Mouse (Mus musculus) left cerebral cortex, adult 9 months (tissue): ENCODE data around the gene Map2k5.

Experiments used
- DNase-seq, 2 experiments: peaks; one replicate each; pipeline ENCODE4 v3.0.0; 2022; ENCODE audit warnings: low spot score in 2 of 2

The Map2k5 gene

DNA sequence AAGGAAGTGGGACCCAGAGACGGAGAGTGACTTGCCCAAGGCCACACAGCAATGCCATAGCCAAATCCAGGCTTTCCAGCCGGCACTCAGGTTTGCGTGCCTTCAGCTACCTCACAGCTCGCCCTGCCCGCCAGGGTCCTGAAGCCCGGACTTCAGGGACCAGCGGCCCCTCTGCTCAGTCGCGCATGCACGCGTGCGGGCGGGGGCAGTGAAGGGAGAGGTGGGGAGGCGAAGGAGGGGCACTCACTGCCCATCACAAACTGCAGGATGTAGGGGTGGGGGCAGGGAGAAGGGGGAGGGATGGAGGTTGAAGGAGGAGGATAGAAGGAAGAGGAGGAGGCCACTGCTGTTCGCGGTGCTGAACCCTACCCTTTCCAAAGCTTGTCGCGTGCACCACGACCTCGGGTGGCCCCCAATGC, 230.8 kb downstream of the Map2k5 start:
- no peak for DNase-seq

DNA sequence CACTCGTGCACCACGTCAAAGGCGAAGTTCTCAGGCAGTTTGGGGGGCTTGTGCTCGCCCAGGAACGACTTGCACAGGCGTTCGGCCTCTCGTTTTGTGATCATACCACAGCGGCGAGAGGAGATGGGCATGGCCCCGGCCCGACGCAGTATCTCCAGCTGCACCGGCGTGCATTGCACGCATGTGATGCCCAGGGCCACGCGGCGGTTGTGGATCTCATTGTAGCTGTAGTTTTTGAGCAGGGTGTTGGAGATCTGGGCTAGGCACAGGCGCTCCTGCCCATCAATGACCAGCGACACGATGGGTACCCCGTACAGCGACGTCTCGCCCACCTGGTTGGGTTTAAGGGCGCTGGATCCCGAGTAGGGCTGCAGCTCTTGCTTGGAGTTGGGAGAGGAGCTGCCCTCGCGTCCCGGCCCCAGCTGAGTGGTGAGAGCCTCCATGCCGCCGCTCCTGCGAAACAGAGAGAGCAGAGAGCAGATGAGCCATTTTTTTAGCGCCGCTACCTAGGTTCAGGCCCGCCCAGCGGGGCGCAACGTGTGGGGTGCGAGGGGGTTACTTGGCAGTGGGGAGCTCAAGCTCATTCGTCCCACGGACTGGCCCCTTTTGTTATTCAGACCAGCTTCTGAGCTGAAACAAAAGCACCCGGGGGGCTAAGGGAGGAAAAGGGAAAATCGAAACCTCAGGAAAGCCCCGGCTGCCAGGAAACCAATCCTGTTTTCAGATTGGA, 231.4 kb downstream of the Map2k5 start:
- DNase-seq: no peak

DNA sequence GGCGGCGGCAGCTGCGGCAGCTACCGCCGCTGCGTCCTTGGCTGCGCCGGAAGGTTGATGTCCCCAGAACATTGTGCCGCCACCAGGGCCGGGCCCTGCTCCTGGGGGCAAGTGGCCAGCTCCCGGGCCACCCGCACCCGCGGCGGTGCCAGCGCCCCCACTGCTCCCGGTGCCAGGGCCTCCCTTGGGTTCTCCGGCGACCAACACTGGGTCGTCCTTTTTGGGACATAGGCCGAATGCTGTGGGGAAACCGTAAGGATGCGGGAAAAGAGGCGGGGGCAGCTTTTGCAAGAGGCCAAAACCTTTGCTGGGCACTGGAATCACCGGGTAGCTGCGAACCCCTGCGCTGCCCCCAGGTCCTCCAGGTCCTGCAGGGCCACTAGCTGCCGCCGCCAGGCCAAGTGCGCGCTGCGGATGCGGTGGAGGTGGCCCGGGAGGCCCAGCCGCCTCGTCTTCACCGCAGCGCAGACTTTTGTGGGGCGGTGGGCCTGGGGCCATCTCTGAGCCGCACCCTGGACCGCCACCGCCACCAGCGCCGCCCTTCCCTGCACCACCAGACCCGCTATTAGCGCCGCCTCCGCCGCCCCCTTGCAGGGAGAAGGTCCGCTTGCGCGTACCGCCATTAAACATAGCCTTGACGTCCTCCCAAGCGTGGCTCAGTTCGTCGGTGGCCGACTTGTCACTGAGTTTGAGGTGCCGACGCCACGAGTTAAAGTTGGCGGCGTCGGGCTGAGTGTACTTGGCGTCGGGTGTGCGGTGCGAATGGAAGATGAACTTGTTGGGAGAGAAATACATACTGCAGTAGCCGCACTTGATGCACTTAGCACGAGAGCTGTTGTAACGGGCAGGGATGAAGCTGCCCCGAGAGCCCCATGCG, 232.2 kb downstream of the Map2k5 start:
- no peak for DNase-seq

DNA sequence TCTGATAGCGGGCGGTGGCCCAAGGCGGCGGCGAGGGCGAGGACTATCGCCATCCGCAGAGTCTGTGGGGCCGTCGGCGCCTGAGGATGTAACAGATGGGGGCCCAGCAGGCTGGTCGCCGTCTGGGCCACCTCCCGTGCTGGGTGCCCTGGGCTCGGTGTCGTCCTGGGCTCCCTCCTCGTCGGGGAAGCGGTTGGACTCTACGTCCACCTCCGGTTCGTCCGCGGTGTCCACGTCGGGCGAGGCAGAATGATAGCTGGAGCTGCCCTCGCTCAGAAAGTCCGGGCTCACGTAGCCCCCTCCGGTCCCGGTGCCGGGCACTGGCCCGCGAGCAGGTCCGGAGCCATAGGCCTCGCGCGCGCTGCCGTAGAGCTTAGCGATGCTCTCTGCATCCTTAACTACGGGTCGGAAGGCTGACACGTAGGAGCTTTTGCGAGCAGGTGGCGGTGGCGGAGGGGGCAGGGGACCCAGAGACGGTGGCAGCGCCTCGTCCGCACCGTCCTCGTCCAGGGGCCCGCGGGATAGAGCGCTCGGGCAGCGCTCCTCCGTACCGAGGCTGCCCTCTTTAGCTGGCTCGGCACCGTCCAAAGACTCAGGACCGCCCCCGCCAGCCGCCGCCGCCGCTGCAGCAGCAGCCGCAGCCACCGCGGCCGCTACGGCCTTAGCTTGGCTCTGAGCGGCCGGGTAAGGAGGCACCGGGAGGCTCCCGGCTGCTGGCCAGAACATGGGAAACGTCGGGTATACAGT, 233.0 kb downstream of the Map2k5 start:
- no peak for DNase-seq

DNA sequence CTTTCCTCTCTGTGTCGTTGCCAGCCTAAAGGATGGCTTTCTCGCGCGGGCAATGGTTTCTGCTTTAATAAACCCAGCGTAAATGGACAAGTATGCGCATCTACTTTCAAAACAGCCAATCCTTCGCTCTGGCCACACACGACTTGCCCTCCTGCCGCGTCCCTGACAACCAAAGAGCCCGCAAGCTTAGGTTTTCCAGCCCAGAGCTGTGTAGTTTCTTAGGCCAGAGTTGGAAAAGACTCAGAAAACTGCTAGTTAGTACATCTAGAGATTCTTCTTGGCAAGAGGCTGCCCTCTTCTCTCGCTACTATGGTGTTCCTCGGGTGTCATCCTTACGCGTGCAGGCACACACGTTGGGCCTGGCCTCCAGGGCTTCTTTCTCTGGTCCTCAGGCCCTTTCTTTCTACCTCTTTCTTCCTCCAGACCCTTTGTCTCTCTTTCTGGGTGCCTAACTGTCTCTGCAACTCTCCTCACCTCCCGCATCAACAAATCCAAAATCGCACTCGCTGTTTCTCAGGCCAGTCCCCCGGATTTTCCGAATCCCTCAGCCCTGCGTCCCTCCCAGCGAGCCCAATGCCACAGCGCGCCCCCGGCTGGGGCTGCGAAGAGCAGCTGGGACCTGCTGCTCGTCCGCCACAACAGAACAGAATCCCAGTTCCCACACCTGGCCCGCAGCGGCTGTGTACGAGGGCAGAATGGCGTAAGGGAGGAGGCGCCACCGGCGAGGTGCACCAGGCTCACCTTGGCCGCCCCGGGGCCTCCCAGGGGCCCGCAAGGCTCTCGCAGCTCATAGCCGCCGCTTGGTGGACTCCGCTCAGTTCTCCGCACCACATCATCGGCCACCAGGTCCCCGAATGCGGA, 233.8 kb downstream of the Map2k5 start:
- DNase-seq: no peak

DNA sequence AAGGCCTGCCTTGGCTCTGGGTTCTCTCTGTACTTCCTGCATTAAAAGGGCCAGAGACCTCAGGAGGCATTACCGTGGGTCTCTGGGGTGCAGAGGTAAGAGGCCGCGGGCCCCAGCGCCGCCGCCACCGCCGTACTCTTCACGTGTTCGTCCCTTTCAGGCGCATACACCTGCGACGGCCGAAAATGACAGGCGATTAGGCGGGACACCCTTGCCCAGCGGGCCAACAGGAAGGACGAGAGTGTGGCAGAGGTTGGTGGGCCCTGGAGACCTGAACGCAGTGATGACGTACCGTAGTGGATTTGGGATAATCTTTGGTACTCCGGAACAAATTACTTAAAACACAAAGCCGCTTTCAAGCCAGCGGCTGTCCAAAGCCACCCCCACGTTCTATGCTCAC, 234.5 kb downstream of the Map2k5 start:
- DNase-seq: no peak

DNA sequence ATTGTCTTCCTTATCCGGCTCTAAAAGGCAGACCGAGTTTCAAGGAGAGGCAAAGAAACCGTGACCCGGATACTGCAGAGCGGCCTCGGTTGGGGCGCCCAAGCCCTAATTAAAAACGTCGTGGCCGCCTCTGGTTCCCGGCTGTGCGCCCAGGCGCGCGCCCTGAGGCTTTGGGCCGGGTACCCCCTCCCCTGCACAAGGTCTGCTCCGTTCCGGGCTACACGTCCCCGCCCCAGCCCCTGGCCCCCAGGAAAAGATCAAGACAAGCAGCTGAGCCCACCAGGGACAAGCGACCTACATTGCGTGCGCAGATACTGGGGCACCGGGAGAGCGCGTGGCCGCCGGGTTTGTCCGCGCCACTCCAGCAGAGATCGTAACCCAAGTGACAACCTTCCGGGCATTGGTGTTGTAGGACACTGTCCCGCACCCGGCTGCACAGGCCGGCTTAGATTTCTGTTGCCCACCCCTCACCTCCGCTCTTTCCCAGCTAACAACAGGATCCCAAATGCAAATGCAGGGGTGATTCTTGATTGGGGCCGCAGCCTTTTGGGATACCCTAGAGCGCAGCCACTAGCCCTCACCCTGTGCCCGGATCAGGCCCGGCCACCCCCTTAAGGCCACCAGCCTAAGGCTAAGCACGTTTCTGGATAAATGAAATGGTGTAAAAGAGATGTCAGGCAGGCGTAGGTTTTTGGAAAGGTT, 235.2 kb downstream of the Map2k5 start:
- DNase-seq: no peak

DNA sequence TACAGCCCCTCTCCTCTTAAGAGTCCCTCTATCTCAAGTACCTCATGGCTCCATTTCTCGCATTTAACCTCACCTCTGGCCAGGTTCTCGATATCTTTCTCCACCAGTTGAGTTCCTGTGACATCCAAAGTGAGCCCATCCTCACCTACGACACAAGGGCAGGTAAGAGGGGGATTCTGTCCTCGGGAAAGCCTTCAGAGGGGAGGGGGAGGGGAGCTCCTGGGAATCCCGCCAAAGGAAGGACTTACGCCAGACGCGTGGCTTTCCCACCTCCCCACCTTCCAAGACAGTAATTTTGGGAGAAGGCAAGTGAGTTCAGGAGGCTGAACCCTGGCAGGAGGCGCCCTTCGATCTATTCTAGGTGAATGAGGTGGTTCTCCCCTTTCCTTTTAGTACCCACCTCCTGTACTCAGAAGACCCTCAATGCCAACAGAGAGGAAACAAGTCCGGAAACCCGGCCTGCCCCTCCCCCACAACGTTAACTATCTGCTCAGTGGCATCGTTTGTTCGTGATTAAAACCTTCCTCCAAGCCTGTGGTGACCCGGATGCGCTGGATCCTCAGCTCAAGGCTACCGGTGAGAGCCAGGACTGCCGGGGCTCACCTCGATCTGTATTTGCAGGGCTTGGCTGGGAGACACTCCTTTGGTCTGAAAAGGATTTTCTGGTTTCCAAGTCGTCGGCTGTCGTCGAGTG, 235.9 kb downstream of the Map2k5 start:
- no peak for DNase-seq

DNA sequence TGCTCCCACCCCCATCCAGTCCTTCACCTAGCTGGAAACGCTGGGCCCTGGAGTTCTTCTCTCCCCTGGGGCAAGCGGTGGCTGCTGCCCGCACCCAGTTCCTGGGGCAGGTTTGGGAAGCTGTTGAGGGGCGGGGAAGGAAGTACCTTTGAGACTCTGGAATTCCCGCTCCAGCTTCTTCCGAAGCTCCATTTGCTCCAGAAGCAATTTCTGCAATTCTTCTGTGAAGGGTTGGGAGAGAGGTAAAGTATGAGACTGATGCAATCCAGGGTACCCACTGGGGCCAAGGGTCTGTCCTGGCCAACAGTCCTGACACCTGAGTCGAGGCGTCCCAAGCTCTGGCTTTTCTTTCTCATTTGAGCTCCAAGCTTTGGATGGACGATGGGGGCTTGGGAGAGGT, 237.5 kb downstream of the Map2k5 start:
- DNase-seq: no peak

DNA sequence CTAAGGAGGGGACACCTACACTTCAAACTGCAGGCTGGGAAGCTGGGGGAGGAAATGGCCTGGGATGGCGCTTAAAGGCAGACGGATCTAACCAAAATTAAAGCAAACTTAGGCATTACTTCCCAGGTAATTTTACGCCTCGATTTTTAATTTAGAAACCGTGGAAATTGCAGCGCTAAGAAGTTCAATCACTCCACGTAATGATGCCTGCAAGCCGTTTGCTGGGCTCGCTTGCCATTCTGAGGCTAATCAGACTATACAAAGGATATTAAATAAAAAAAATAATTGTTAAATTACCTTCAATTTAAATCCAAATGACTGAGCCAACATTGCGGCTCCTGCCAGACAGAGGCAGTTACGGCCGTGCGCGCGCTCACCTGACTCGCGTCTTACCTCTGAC, 238.0 kb downstream of the Map2k5 start:
- DNase-seq: no peak

DNA sequence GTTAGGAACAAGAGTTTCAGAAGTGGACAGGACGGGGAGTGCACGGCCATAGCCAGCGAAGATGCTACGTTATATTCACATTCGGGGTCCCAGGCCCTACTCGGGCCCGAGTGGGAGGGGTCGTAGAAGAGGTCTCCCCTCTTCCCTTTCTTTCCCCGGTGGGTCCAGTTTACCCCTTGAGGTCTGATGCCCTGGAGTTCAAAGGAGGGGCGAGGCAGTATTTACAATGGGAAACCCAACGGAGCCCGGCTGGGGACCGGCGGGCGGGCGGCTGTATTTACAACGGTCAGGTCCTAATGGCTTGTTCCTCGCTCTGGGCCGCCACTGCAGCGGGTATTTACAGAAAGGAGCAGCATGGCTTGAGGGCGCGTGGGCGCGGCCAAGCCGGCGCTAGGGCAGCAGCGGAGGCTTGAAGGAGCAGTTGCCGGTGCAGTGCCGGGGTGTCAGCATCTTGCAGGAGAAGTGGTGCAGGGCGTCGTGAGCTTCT, 239.2 kb downstream of the Map2k5 start:
- no peak for DNase-seq

DNA sequence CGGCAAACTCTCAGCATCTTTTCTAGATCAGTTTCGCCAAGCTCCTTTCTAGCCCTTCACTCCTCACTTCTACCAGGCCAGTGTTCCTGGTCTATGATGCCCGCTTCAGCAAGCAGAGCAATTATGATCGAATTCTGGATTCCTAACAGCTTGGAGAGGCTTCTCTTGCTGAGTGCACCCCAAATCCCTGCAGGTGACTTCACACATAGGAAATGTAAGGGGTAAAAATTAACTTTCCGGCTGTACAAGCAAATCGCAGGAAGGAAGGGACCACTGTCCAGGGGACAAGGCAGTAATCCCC, 240.1 kb downstream of the Map2k5 start:
- DNase-seq: no peak

DNA sequence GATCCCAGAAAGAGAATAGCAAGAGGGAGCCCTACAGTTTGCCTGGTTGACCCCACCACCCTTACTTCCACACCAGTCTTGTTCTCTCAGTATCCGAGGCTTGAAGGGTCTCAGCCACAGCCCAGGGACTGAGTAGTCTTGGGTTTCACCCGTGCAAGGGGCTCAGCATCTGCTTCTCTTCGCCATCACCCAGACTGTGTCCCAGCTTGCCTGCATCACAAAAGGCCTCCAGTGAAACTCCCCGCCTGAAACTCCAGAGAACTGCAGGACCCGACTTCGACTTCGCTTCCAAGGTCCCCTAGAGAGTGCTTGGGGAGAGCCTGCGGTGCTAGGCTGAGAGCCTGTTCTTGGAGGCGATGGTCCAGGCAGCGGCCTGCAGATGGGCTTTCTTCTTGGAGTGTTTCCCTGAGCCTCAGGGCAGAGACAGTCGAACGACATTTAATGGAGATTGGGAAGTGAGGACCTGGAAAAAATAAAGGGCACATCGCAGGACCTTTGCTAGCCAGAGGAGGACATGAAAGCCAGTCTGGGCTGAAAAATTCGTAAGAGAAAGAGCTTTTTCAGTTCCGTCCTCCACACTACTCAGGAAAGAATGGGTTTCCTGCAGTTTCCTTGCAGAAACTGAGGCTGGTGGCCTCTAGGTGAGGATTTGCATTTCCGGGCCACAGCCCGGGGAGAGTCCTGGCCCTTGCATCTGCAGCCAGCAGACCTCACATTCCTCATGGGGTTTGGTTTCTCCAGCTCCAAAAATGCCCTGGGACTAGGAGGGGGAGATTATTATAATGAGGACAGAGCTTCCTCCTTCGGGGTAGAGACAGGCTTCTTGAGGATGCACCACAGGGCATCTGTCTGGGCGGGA, 240.7 kb downstream of the Map2k5 start:
- no peak for DNase-seq

DNA sequence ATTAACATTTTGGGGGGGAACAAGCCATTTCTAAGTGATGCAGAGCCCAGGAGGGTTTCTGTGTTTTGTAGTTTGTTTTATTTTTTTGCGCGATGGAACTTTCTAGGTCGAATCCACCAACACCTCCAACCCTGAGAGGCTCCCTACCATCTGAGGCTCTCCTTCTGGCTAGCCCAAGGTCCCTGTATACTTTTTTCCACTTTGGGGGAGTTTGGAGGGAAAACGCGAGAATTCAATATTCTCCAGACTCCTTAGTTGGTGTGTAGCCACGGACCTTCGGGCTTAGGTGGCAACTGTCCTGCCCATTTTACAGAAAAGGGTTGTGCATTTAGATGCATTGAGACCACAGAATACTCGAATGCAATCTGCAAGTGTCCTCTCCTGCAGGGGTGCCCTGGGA, 241.5 kb downstream of the Map2k5 start:
- DNase-seq: no peak

DNA sequence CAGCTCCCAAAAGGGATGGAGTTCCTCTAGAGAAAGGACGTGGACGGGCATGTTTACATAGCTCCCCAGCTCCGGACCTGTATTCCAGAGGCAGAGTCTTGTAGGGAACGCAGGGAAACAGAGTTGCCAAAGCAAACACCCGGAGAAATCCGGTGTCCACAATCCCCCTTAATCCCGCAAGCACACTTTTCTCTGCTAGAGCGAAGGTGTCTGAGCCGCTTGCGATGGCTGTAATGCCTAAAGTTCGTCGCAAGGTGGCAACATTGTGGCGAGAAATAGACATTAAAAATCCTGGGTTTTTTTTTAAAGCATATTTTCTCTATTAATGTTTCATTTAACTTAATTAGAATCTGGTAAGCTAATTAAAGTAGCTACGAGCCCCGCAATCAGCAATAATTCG, 241.9 kb downstream of the Map2k5 start:
- peak in 1 of 2 experiments; percentile 60 for DNase-seq

DNA sequence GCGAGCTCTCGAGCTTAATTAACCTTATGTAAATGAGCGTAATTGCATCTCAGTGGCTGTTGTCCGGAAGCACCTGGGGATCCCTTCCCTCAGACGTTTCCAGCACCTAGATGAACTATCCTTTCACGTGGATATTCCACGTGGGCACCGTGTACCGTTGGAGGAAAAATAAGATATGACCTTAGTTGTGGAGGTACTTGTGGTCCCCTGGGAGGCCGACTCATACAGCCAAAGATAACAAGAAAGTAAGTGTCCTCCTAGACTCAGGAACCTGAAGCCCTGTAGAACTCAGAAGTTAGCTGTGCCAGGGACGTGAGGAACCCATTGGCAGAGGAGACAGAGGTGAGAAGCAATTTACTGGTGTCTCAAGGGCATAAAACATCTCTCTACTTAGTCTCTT, 242.3 kb downstream of the Map2k5 start:
- no peak for DNase-seq

DNA sequence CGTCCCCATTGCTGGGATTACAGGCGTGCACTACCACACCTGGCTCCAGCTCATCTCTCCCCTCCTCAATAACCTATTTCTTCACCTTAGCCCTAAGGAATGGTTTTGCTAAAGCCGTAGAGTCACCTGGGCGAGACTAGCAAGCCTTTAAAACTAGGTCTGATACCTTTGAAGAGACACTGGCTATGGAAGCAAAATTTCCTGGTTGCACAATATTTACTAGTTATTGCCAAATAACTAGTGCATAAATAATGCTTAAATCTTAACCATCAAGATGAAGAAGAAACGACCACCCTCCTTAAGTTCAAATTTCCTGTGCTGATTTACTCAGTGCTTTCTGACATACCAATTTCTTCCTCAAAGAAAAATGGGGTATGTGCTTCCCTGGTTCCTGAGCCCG, 244.0 kb downstream of the Map2k5 start:
- DNase-seq: no peak

DNA sequence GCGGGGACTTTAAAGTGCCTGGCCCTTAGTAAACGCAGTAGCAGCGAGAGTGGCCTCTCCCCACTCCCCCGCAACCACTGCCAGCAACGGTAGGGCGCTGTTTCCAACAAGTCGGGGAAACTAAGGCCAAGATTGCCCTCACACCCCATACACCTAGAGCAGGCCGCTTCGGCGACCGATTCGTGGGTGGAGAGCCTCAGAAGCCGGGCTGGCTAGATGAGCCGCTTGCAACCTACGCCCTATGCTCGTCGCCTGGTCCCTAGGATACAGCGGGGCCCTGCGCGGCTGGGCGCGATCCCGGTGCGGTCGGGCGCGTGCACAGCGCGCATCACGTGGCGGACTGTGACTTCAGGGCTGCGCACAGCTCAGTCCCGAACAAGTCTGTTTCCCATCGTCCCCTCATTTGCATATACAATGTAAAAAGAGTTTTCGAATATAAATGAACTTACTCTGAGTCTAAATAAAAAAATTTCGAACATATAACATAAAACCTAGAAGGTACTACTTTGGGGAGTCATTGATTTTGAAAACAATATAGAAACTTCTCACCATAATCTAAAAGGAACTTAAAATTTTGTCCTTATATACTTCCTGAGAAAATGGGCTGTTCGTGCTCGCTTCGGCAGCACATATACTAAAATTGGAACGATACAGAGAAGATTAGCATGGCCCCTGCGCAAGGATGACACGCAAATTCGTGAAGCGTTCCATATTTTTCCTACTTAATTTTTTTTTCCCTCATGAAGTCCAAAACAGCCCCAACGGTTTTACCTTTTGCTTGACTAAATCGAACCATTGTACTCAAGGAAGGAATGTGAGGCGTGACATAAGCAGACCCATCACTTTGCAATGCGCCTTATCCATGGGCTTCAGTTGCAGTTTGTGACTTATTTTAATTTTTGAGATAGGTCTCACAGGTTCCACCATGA, 244.8 kb downstream of the Map2k5 start:
- DNase-seq: peak; percentile 90 to 95
